Mouse (Mus musculus): ENCODE data around the gene Usp53. TPM values are rescaled to one million over a fixed set of nuclear protein-coding genes. Genes with fewer than 3 reads are reported as not detected.

Usp53 gene
- polyA plus RNA-seq, 1 experiment from 2014 or later = 34.7 TPM

DNA sequence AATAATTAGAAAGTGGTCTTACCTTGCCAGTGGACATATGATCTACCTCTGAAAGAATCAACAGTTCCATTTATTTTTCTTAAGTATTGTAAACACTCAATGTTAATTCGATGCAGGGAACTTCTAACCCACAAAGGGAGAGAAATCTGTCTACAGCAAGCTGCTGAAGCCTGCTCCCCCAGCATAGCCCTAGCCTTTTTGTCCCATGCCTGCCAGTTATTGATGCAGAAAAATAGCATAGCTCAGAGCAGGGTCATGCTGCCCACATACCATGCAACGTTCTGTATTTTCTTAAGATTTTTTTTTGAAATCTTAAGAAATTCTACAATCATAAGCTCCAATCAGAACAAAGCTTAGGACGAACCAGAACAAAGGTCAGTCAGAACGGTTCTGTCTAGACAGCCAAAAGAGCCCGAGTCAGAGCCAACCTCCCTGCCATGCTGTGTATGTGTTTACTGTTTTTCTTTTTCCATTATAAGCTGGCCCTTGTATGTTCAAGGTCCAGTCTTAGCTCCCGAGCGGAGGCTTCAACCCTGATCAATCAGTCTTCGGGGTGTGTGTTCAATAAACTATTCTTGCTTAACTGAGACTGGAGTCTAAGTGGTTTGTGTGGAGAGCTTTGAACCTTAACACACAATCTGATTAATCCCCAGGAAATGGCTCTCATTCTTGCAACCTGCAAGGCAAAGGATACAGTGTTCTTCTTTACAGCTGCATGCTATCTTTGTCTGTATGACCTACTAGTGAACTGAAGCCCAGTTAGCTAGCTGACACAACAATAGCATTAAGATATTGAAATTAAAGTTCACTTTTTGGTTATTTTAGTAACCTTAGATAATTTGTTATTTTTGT, 62.4 kb downstream of the Usp53 start:
- in situ Hi-C loops (cut with MboI; ENCODE audit: low pct_unique_long_range_greater_than_20kb) = loop anchor here (25.0 kb wide), 1 partner anchor 610 kb away; no protein-coding TSS in a partner anchor
- DNase-seq (ENCODE audit: low read depth, low spot score) = no peak
- ChIA-PET CTCF (interaction anchor here (0.8 to 2.7 kb wide), 14 partner anchors 9 to 274 kb away, joined by 3 to 13 read pairs (median 4); no protein-coding TSS in a partner anchor), POLR2A (interaction anchor here (1.6 kb wide), 1 partner anchor 63 kb away, joined by 3 read pairs; no protein-coding TSS in a partner anchor)
- no peaks in the 10 kb centered on the region for H3K27me3 ChIP-seq
- peak; percentile 64 for ATAC-seq
- no peak for TF ChIP-seq CTCF (IDR thresholded peaks at IDR 0.05)

DNA sequence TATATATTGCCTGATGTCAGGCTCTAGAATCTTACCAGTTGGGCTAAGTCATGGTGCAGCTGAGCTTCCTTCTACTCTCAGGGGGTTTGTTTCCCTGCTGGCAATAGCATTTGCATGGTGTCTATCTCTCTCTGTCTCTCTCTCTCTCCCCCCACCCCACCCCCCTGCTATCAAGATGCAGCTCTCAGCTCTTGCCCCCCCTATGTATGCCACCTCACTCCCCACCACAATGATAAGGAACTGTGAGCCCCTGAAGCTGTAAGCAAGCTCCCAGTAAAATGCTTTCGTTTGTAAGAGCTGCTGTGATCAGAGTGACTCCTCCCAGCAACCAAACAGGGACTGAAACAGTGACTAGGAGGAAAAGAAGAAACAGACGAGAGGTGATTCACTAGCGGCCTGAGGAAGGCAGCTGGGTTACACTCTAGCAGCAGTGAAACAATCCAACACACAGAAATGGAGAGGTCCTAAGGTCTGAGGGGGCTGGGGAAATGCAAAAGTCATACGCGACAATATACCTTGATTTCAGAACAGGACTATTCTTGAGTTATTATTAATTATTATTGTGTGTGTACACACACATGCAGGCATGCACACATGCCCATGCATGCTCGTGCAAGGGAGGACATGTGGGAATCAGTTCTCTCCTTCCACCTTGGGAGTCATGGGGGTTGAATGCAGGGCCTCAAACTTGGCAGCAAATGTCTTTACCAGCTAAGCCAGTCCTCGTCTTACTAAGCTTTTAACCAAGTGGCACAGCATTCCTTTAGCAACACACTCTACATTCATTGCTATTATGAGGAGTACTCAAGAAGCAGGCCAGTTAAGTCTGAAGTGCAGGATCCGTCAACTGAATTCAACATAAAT, 63.5 kb downstream of the Usp53 start:
- no peak for DNase-seq (ENCODE audit: low read depth, low spot score)
- in situ Hi-C loops (cut with MboI; ENCODE audit: low pct_unique_long_range_greater_than_20kb) = loop anchor here (25.0 kb wide), 1 partner anchor 609 kb away; no protein-coding TSS in a partner anchor
- POLR2A ChIA-PET = interaction anchor here (0.6 to 1.6 kb wide), 3 partner anchors 64 to 173 kb away, joined by 3 to 4 read pairs (median 3); no protein-coding TSS in a partner anchor
- CTCF ChIA-PET = interaction anchor here (0.7 to 2.7 kb wide), 9 partner anchors 11 to 273 kb away, joined by 3 to 13 read pairs (median 3); no protein-coding TSS in a partner anchor
- ATAC-seq = peak; percentile 3
- no peaks in the 10 kb centered on the region for H3K27me3 ChIP-seq
- no peak for TF ChIP-seq CTCF (IDR thresholded peaks at IDR 0.05)

DNA sequence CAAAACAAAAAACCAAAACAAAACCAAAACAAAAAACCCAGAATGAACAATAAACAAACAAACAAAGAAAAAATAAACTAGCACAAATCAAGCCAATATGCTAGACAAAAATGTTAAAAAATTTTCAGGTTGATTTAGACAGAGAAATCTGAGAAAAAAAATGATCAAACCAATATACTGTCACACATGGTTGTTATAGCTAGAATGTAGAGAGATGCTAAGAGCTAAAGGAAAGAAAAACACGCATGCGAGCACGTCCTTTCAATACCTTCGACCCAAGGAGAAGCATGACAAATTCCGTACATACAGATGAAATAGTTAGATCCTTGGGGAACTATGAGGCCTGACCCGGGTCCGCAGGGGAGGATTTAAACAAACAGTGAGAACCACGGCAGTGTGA, 65.0 kb downstream of the Usp53 start, which contains the start of gene Gm10959:
Gene Gm10959 (minus strand): TSS at position 101 of the 400 bp plus-strand sequence.
- ATAC-seq (no peak), DNase-seq (ENCODE audit: low read depth, low spot score) (no peak)
- H3K27me3 ChIP-seq = no peaks in the 10 kb centered on the region
- in situ Hi-C loops (cut with MboI; ENCODE audit: low pct_unique_long_range_greater_than_20kb) = loop anchor here (25.0 kb wide), 1 partner anchor 607 kb away; no protein-coding TSS in a partner anchor
- POLR2A ChIA-PET = interaction anchor here (0.6 to 0.9 kb wide), 2 partner anchors 148 to 342 kb away, joined by 3 read pairs; no protein-coding TSS in a partner anchor
- CTCF ChIA-PET = interaction anchor here (0.8 to 1.4 kb wide), 4 partner anchors 12 to 51 kb away, joined by 3 to 5 read pairs (median 3); no protein-coding TSS in a partner anchor
- TF ChIP-seq CTCF (IDR thresholded peaks at IDR 0.05) = no peak

DNA sequence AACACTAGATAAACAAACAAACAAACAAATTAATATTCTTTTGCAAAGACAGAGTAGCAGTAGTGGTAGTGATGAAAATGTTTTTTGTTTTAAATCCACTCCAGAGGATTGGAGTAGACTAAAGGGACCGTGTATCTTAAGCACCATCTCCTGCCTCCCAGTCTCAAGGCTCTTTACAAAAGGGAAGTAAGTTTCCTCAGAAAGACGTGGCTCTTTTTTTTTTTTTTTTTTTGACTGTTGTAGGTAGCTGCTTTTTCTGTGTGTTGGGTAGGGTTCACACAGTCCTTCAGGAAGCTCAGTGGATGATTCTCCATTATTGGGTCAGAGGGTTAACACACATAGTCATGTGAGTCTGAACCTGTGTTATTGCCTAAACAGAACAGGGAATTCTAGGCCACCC, 65.6 kb downstream of the Usp53 start:
- ChIA-PET CTCF (interaction anchor here (1.4 kb wide), 1 partner anchor 12 kb away, joined by 5 read pairs; no protein-coding TSS in a partner anchor), POLR2A (interaction anchor here (0.6 to 0.9 kb wide), 2 partner anchors 148 to 341 kb away, joined by 3 read pairs; no protein-coding TSS in a partner anchor)
- no peaks in the 10 kb centered on the region for H3K27me3 ChIP-seq
- no peak for TF ChIP-seq CTCF (IDR thresholded peaks at IDR 0.05)
- in situ Hi-C loops (cut with MboI; ENCODE audit: low pct_unique_long_range_greater_than_20kb) = loop anchor here (25.0 kb wide), 1 partner anchor 606 kb away; no protein-coding TSS in a partner anchor
- DNase-seq (ENCODE audit: low read depth, low spot score) = no peak
- no peak for ATAC-seq

- TF ChIP-seq CTCF (IDR thresholded peaks at IDR 0.05) = no peak
- DNase-seq (ENCODE audit: low read depth, low spot score) = no peak
- ATAC-seq = no peak
- in situ Hi-C loops (cut with MboI; ENCODE audit: low pct_unique_long_range_greater_than_20kb) = loop anchor here (25.0 kb wide), 1 partner anchor 604 kb away; no protein-coding TSS in a partner anchor
- no peaks in the 10 kb centered on the region for H3K27me3 ChIP-seq
- ChIA-PET POLR2A (interaction anchor here (0.6 to 1.8 kb wide), 2 partner anchors 9 to 189 kb away, joined by 4 to 5 read pairs; no protein-coding TSS in a partner anchor), CTCF (interaction anchor here (1.3 kb wide), 1 partner anchor 243 kb away, joined by 5 read pairs; no protein-coding TSS in a partner anchor)
These were observed 68.1 kb downstream of the Usp53 start for GRCm38 (mm10) chr3:122916191-122916680.

GRCm38 (mm10) chr3:122915493-122915892, 68.8 kb downstream of the Usp53 start:
- H3K27me3 ChIP-seq = no peaks in the 10 kb centered on the region
- CTCF ChIA-PET = interaction anchor here (1.3 to 3.2 kb wide), 3 partner anchors 12 to 244 kb away, joined by 3 to 11 read pairs (median 5); no protein-coding TSS in a partner anchor
- in situ Hi-C loops (cut with MboI; ENCODE audit: low pct_unique_long_range_greater_than_20kb) = loop anchor here (25.0 kb wide), 1 partner anchor 603 kb away; no protein-coding TSS in a partner anchor
- no peak for TF ChIP-seq CTCF (IDR thresholded peaks at IDR 0.05)
- ATAC-seq = no peak
- no peak for DNase-seq (ENCODE audit: low read depth, low spot score)
- POLR2A ChIA-PET = interaction anchor here (0.6 to 1.8 kb wide), 2 partner anchors 9 to 190 kb away, joined by 4 to 5 read pairs; no protein-coding TSS in a partner anchor

DNA sequence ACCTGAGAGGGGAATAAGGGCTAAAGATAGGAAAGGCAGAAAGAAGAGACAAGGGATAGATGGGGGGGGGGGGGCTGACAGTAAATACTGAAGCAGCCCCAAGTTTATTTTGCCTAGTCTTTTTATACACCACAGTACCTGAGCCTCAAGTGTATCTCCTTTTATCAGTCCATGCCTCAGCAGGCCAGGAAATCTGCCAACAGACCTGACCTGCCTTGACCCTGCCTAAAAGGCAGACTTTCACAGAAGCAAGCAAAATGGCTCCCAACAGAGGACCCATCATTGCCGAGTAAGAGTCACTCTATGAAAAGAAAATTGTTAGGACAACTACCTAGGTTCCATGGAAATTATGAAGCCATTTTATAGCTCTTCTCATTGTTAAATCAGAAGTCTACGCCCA, 76.5 kb downstream of the Usp53 start:
- DNase-seq (ENCODE audit: low read depth, low spot score) (no peak), ATAC-seq (no peak)
- H3K27me3 ChIP-seq = no peaks in the 10 kb centered on the region
- TF ChIP-seq CTCF (IDR thresholded peaks at IDR 0.05) = no peak
- ChIA-PET CTCF (interaction anchor here (0.7 to 2.3 kb wide), 4 partner anchors 10 to 14 kb away, joined by 3 to 6 read pairs (median 4); partner anchors contain the start of gene Gm10959), POLR2A (interaction anchor here (0.5 to 0.9 kb wide), 2 partner anchors 35 to 1178 kb away, joined by 3 to 4 read pairs; no protein-coding TSS in a partner anchor)
- in situ Hi-C loops (cut with MboI; ENCODE audit: low pct_unique_long_range_greater_than_20kb) = loop anchor here (25.0 kb wide), 1 partner anchor 596 kb away; no protein-coding TSS in a partner anchor

DNA sequence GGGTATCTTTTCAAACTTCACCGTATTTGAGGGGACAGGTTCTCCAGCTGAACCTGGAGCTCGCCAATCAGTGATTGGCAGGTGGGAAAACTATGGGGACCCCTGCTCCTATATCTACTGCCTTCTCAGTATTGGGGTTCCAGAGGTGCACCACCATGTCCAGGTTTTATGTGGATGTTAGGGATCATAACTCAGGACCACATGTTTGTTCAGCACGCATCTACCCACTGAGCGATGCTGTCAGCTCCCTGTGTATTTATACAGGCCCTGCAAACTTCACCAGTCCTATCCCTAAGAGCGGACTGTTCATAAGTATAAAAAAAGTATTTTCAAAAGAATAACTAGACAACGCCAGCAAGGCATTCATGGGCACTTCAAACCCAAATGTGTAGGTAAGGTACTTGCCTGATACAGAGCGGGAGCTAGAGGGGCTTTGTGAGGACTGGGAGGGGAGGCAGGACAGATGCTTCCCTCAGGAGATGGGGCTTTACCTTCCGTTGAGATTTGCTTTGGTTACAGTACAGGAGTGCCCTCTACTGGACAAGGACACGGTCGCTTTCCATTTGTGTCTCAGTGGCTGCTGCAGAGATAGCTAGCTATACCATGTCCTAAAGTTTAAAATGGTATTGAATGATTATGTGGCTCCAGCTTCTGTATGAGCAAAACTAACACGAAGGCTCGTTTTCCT, 80.4 kb downstream of the Usp53 start:
- no peak for DNase-seq (ENCODE audit: low read depth, low spot score)
- in situ Hi-C loops (cut with MboI; ENCODE audit: low pct_unique_long_range_greater_than_20kb) = loop anchor here (5.0 to 25.0 kb wide), 2 partner anchors 262 to 592 kb away; no protein-coding TSS in a partner anchor
- ATAC-seq = peak; percentile 67
- ChIA-PET CTCF (interaction anchor here (0.6 to 2.1 kb wide), 14 partner anchors 9 to 267 kb away, joined by 3 to 11 read pairs (median 4); partner anchors contain the start of genes 1810037I17Rik and Fabp2), POLR2A (no interaction called here)
- no peaks in the 10 kb centered on the region for H3K27me3 ChIP-seq
- peak; percentile 91 for TF ChIP-seq CTCF (IDR thresholded peaks at IDR 0.05)
